Mouse (Mus musculus) left cerebral cortex, adult 18-20 months (tissue): ENCODE results near the gene Luzp1. TPM values are rescaled to one million over a fixed set of nuclear protein-coding genes. Genes with fewer than 3 reads are reported as not detected.
A peak's percentile ranks its signal among the peaks of the same experiment; 100 is the strongest.

Experiments used
- DNase-seq, 2 experiments: peaks; one replicate each; pipeline ENCODE4 v3.0.0; 2021 to 2022; ENCODE audit warnings: low spot score in 2 of 2, mixed read lengths in 1 of 2
- long read RNA-seq, 2 experiments: library from polyadenylated mRNA; stranded (forward); transcript quantifications; one replicate each; pipeline ENCODE4 v2.0.0; 2021
- total RNA-seq, 2 experiments: library from RNA; stranded (reverse); gene quantifications; 2 replicates each; pipeline ENCODE4 v1.2.3; 2021

Gene Luzp1
- 10 to 100 TPM; 83.9 to 88.2 TPM for total RNA-seq
- long read RNA-seq, experiment 1, full-length matches to known transcripts, result 18 of 33 reads
- long read RNA-seq, experiment 1, partial matches to known transcripts, result 11 of 33 reads
- long read RNA-seq, experiment 1, other reads (novel, unspliced or antisense), result 4 of 33 reads
- long read RNA-seq, experiment 2, full-length matches to known transcripts, result 7 of 14 reads
- long read RNA-seq, experiment 2, partial matches to known transcripts, result 0 of 14 reads
- long read RNA-seq, experiment 2, other reads (novel, unspliced or antisense), result 7 of 14 reads

- DNase-seq, result peak; percentile 93 to 94
These were observed at the start of gene Luzp1 for GRCm38 (mm10) chr4:136469371-136469903. Gene Luzp1 (plus strand): TSS chr4:136469761.

- DNase-seq, result no peak
These were observed 46.3 kb upstream of the Luzp1 start, which contains the start of gene Htr1d for GRCm38 (mm10) chr4:136423224-136423623. Gene Htr1d (plus strand): TSS chr4:136423524.

- no peak for DNase-seq
These were observed 45.2 kb upstream of the Luzp1 start for GRCm38 (mm10) chr4:136424120-136424999.

GRCm38 (mm10) chr4:136425000-136425288, 44.6 kb upstream of the Luzp1 start:
- DNase-seq, result peak in 1 of 2 experiments; percentile 15

GRCm38 (mm10) chr4:136430609-136431375, 38.8 kb upstream of the Luzp1 start:
- no peak for DNase-seq

- peak; percentile 36 to 55 for DNase-seq
These were observed 38.2 kb upstream of the Luzp1 start for GRCm38 (mm10) chr4:136431376-136431693.

GRCm38 (mm10) chr4:136434029-136434428, 35.5 kb upstream of the Luzp1 start:
- no peak for DNase-seq

GRCm38 (mm10) chr4:136439106-136439505, 30.5 kb upstream of the Luzp1 start:
- DNase-seq, result no peak

- DNase-seq, result no peak
These were observed 28.1 kb upstream of the Luzp1 start for GRCm38 (mm10) chr4:136441354-136442043.

GRCm38 (mm10) chr4:136444561-136444960, 25.0 kb upstream of the Luzp1 start:
- DNase-seq, result no peak

- DNase-seq, result no peak
These were observed 19.8 kb upstream of the Luzp1 start for GRCm38 (mm10) chr4:136449795-136450194.

GRCm38 (mm10) chr4:136450271-136450670, 19.3 kb upstream of the Luzp1 start:
- DNase-seq, result no peak

- no peak for DNase-seq
These were observed 18.0 kb upstream of the Luzp1 start for GRCm38 (mm10) chr4:136451564-136451963.

GRCm38 (mm10) chr4:136452286-136452685, 17.3 kb upstream of the Luzp1 start:
- DNase-seq, result no peak

- DNase-seq, result no peak
These were observed 16.8 kb upstream of the Luzp1 start for GRCm38 (mm10) chr4:136452792-136453191.

- DNase-seq, result peak; percentile 73 to 83
These were observed 14.7 kb upstream of the Luzp1 start for GRCm38 (mm10) chr4:136454850-136455260.

- no peak for DNase-seq
These were observed 12.9 kb upstream of the Luzp1 start for GRCm38 (mm10) chr4:136456516-136457218.

GRCm38 (mm10) chr4:136458276-136458675, 11.3 kb upstream of the Luzp1 start:
- DNase-seq, result no peak

- DNase-seq, result no peak
These were observed 10.4 kb upstream of the Luzp1 start for GRCm38 (mm10) chr4:136459210-136459609.

- no peak for DNase-seq
These were observed 8.4 kb upstream of the Luzp1 start for GRCm38 (mm10) chr4:136461206-136461605.
